Mouse (Mus musculus) embryonic facial prominence, embryonic 13.5 days (tissue): Measurements from ENCODE around the gene Cptp. TPM values are rescaled to one million over a fixed set of nuclear protein-coding genes. Genes with fewer than 3 reads are reported as not detected.

ENCODE experiments used
- ATAC-seq: fragments of 200-750 bp; cut with Nextera tagmentation; 2 replicates; pipeline ENCODE4 v1.8.0; 2017; ENCODE audit warnings: low read depth; ENCODE audit not compliant: insufficient number of reproducible peaks, insufficient read depth, low FRiP score, low TSS enrichment
- H3K27ac ChIP-seq: fragments of 300-500 bp; sonication (generic); 2 replicates; pipeline ENCODE4 v1.5.1; 2015; ENCODE audit warnings: moderate library complexity, mild to moderate bottlenecking, inconsistent platforms
- H3K27me3 ChIP-seq: fragments of 300-500 bp; sonication (generic); 2 replicates; pipeline ENCODE4 v1.6.1; 2015; ENCODE audit warnings: mild to moderate bottlenecking, inconsistent platforms
- H3K36me3 ChIP-seq: fragments of 300-500 bp; sonication (generic); 2 replicates; pipeline ENCODE4 v1.6.1; 2015; ENCODE audit warnings: mild to moderate bottlenecking, inconsistent platforms
- H3K4me1 ChIP-seq: fragments of 300-500 bp; sonication (generic); 2 replicates; pipeline ENCODE4 v1.6.1; 2015; ENCODE audit warnings: inconsistent platforms
- H3K4me2 ChIP-seq: fragments of 300-500 bp; sonication (generic); 2 replicates; pipeline ENCODE4 v1.6.1; 2015; ENCODE audit warnings: moderate library complexity, mild to moderate bottlenecking, inconsistent platforms
- H3K4me3 ChIP-seq: fragments of 300-500 bp; sonication (generic); 2 replicates; pipeline ENCODE4 v1.5.1; 2015; ENCODE audit warnings: mild to moderate bottlenecking, inconsistent platforms
- H3K9ac ChIP-seq: fragments of 300-500 bp; sonication (generic); 2 replicates; pipeline ENCODE4 v1.6.1; 2015; ENCODE audit warnings: mild to moderate bottlenecking, inconsistent platforms
- H3K9me3 ChIP-seq: fragments of 300-500 bp; sonication (generic); 2 replicates; pipeline ENCODE4 v1.6.1; 2016; ENCODE audit warnings: inconsistent platforms
- WGBS: fragments of 180-500 bp; shearing (Covaris S2); methylation state at CpG from one replicate; pipeline ENCODE4 v1.1.7; 2015; ENCODE audit warnings: mixed read lengths; 5-methylcytosine and 5-hydroxymethylcytosine counted together
- polyA plus RNA-seq: library from polyadenylated mRNA; unstranded; fragments of >200 nt; fragmentation: Nextera tagmentation; extraction: Ambion mirVana; gene quantifications from 2 replicates; pipeline ENCODE4 v1.2.1, GENCODE M21; 2015

The Cptp gene
- polyA plus RNA-seq, 1 experiment from 2014 or later: 16.4 TPM

DNA sequence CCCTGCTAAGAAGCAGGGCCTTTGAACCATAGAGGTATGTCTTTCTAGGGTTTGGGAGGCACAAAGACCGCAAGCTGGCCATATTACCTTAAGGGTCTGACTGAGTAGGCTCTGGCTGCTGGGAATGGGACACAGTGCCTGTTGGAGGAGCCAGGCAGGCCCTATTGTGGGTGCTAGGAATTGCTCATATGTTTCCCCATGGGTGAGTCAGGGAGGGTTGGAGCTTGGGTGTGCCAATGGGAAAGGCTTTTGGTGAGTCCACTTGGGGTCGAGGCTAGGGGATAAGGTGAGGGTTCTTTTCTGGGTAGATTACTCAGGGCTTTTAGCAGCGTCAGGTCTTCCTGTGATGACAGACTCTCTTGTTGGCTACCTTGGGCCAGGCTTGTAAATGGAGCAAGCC, 17.9 kb downstream of the Cptp start:
- H3K9ac ChIP-seq: no peak overlapping the region
- no peaks in the 10 kb centered on the region for H3K27me3 ChIP-seq
- 88% methylated on average over 3 of the region's 3 CpGs for WGBS
- H3K4me1 ChIP-seq: peaks cover 27% of the 10 kb centered on the region
- ATAC-seq: no peak
- H3K4me3 ChIP-seq: no peak overlapping the region
- peaks cover 30% of the 10 kb centered on the region for H3K36me3 ChIP-seq
- H3K27ac ChIP-seq: no peak overlapping the region
- no peaks in the 10 kb centered on the region for H3K9me3 ChIP-seq
- H3K4me2 ChIP-seq: no peak overlapping the region

GRCm38 (mm10) chr4:155849792-155850451, 19.3 kb downstream of the Cptp start:
- peaks cover 15% of the 10 kb centered on the region for H3K36me3 ChIP-seq

DNA sequence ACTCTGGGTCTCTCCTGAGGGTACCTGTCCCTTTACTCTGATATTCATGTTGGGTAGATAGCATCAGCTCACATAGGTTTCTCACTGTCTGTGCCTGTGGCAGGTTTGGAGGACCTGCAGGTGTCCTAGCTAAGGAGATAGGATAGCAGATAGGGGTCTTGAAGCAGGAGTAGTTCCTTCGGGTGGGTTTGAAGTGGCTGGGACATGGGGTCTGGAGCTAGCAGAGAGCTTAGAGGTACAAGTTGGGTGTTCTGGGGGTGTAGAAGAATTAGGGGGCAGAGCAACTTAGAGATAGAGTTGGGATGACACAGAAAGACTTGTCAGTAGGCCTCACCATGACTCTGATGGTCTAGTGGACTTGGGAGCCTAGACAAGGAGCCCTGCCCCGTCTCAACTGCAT, 19.8 kb downstream of the Cptp start:
- Histone ChIP-seq H3K27me3 (no peaks in the 10 kb centered on the region), H3K4me3 (no peak overlapping the region), H3K9me3 (no peaks in the 10 kb centered on the region), H3K4me2 (peak overlapping the region; percentile 89; the same call in 1 of the 2 replicates), H3K9ac (no peak overlapping the region), H3K27ac (no peak overlapping the region), H3K4me1 (peaks cover 27% of the 10 kb centered on the region), H3K36me3 (peaks cover 10% of the 10 kb centered on the region)
- 87% methylated on average over 2 of the region's 2 CpGs for WGBS
- ATAC-seq: no peak

More at GRCm38 (mm10) chr4:155849792-155850451, 19.3 kb downstream of the Cptp start:
- Histone ChIP-seq H3K4me1 (peaks cover 27% of the 10 kb centered on the region), H3K4me3 (no peak overlapping the region), H3K9ac (no peak overlapping the region), H3K27ac (no peak overlapping the region), H3K9me3 (no peaks in the 10 kb centered on the region), H3K27me3 (no peaks in the 10 kb centered on the region), H3K4me2 (no peak overlapping the region)
- 91% methylated on average over 3 of the region's 3 CpGs for WGBS
- ATAC-seq: no peak

DNA sequence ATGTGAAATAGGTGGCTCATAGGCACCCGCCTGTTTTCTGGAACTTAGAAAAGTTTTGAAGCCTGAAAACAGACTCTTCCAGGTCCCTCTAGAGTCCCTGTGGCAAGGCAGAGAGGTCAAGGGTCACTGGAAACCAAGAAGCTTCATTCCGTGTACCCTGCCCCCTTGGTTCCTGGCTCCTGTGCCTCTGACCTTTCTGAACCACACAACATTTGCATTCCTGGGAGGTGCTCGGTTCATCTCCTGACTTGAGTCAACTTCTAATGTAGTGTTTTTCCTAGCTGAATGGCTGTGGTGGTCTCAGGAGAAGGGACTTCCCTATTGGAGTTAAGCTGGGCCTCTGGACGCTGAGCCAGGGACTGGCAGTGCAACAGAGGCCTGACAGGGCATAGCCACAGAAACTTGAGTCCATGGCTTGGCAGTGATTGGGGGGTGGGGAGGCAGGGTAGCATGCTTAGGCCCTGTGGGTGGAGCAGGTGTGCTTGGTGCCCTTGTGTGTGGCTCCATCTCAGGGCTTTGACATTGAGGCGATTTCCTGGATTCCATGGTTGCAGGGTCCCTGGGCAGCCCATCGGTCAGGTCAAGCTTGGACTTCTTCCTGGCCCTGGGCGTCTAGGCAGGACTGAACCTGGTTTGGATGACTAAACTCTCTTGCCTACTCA, 20.7 kb downstream of the Cptp start:
- Histone ChIP-seq H3K27me3 (no peaks in the 10 kb centered on the region), H3K9ac (peak overlapping the region; percentile 88), H3K4me3 (peak overlapping the region; percentile 81), H3K36me3 (peaks cover 4% of the 10 kb centered on the region), H3K9me3 (no peaks in the 10 kb centered on the region), H3K4me1 (peaks cover 27% of the 10 kb centered on the region), H3K27ac (no peak overlapping the region), H3K4me2 (peak overlapping the region; percentile 89)
- WGBS: 54% methylated on average over 7 of the region's 7 CpGs
- no peak for ATAC-seq

- Histone ChIP-seq H3K27ac (no peak overlapping the region), H3K9ac (peak overlapping the region; percentile 88), H3K9me3 (no peaks in the 10 kb centered on the region), H3K4me3 (peak overlapping the region; percentile 81), H3K27me3 (no peaks in the 10 kb centered on the region), H3K4me1 (peaks cover 27% of the 10 kb centered on the region), H3K36me3 (peaks cover 10% of the 10 kb centered on the region), H3K4me2 (peak overlapping the region; percentile 89)
- 2% methylated on average over 56 of the region's 69 CpGs for WGBS
- ATAC-seq: 0 out of 2 replicates have a peak, but pooled peaks have one; percentile 22
These were observed 21.5 kb downstream of the Cptp start for GRCm38 (mm10) chr4:155847591-155848352.

DNA sequence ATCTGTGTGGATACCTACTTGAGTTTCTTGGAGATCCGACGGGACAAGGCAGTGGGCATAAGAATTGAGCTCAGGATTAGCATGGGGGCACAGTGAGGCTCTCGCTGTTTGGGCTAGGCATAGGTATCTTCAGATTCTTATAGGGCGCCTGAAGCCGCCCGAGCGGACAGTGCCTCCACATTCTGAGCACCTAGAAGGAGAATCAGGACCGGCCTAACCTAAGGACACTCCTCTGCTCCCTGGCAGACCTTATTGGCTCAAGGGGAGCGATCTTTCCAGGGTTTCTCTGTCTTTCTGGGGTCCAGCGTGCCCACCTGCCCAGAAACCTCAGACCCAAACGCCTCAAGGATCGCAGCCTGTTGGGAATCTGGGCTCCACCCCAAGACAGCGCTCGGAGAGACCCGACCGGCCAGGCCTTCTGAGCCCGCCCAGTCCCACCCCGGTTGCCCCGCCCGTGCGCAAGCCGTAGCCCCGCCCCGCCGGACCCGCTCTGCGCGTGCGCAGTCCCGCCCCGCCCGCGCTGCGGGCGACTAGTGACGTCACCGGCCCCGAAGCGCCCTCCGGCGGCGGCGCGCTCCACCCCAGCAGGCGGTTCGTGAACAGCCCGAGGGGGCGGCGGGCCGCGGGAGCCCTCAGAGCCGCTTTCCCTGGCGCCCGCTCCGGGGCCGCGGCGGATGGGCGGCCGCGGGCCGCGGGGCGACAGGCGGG, 22.2 kb downstream of the Cptp start, which contains the start of gene Dvl1:
Dvl1 (plus strand) TSS at position 532 of the 708 bp plus-strand sequence.
- Histone ChIP-seq H3K36me3 (peaks cover 15% of the 10 kb centered on the region), H3K4me2 (peak within 1 kb of the TSS; percentile 89), H3K4me1 (peaks cover 27% of the 10 kb centered on the region), H3K9ac (peak within 1 kb of the TSS; percentile 88), H3K4me3 (peak within 1 kb of the TSS; percentile 81), H3K27ac (peak within 1 kb of the TSS; percentile 68; the same call in 1 of the 2 replicates), H3K27me3 (no peaks in the 10 kb centered on the region), H3K9me3 (no peaks in the 10 kb centered on the region)
- peak; percentile 89 for ATAC-seq
- 2% methylated on average over 61 of the region's 65 CpGs for WGBS

GRCm38 (mm10) chr4:155843231-155843630, 26.0 kb downstream of the Cptp start:
- H3K9ac ChIP-seq: no peak overlapping the region
- peaks cover 20% of the 10 kb centered on the region for H3K36me3 ChIP-seq
- whole genome bisulfite sequencing: 89% methylated on average over 5 of the region's 5 CpGs
- H3K4me2 ChIP-seq: no peak overlapping the region
- H3K4me1 ChIP-seq: peaks cover 44% of the 10 kb centered on the region
- no peak overlapping the region for H3K27ac ChIP-seq
- H3K9me3 ChIP-seq: no peaks in the 10 kb centered on the region
- ATAC-seq: no peak
- no peak overlapping the region for H3K4me3 ChIP-seq
- H3K27me3 ChIP-seq: peaks cover 6% of the 10 kb centered on the region; the same call in 1 of the 2 replicates

GRCm38 (mm10) chr4:155841651-155842270, 27.5 kb downstream of the Cptp start:
- no peak for ATAC-seq
- H3K27ac ChIP-seq: no peak overlapping the region

DNA sequence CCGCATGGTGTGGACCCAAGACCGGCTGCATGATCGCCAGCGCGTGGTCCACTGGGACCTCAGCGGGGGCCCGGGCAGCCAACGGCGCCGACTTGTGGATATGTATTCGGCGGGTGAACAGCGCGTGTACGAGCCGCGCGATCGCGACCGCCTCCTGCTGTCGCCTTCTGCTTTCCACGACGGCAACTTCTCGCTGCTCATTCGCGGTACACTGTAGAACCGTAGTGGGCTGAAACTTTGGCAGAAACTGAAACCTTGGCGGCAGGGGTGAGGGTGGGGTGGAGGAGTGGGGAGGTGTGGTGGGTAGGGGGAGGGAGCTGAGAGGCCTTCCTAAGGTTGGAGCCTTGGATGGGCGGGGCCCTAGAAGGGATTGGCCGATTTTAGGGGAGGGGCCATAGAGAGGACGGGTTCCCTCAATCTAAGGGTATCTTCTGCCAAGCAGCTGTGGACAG, 28.2 kb downstream of the Cptp start:
- peaks cover 20% of the 10 kb centered on the region for H3K36me3 ChIP-seq
- no peaks in the 10 kb centered on the region for H3K9me3 ChIP-seq
- peaks cover 38% of the 10 kb centered on the region for H3K4me1 ChIP-seq
- peak overlapping the region; percentile 75 for H3K9ac ChIP-seq
- peak overlapping the region; percentile 94 for H3K4me2 ChIP-seq
- peak overlapping the region; percentile 86 for H3K27ac ChIP-seq
- peak overlapping the region; percentile 56 for H3K4me3 ChIP-seq
- ATAC-seq: peak; percentile 75
- peaks cover 6% of the 10 kb centered on the region; the same call in 1 of the 2 replicates for H3K27me3 ChIP-seq
- WGBS: under 1% methylated on average over 32 of the region's 32 CpGs

More at GRCm38 (mm10) chr4:155841651-155842270, 27.5 kb downstream of the Cptp start:
- peak overlapping the region; percentile 56 for H3K4me3 ChIP-seq
- 38% methylated on average over 38 of the region's 38 CpGs for WGBS
- 0 out of 2 replicates have a peak overlapping the region, but pooled peaks have one; percentile 75 for H3K9ac ChIP-seq
- H3K36me3 ChIP-seq: peaks cover 20% of the 10 kb centered on the region
- peaks cover 6% of the 10 kb centered on the region; the same call in 1 of the 2 replicates for H3K27me3 ChIP-seq
- peaks cover 41% of the 10 kb centered on the region for H3K4me1 ChIP-seq
- H3K9me3 ChIP-seq: no peaks in the 10 kb centered on the region
- H3K4me2 ChIP-seq: peak overlapping the region; percentile 94

DNA sequence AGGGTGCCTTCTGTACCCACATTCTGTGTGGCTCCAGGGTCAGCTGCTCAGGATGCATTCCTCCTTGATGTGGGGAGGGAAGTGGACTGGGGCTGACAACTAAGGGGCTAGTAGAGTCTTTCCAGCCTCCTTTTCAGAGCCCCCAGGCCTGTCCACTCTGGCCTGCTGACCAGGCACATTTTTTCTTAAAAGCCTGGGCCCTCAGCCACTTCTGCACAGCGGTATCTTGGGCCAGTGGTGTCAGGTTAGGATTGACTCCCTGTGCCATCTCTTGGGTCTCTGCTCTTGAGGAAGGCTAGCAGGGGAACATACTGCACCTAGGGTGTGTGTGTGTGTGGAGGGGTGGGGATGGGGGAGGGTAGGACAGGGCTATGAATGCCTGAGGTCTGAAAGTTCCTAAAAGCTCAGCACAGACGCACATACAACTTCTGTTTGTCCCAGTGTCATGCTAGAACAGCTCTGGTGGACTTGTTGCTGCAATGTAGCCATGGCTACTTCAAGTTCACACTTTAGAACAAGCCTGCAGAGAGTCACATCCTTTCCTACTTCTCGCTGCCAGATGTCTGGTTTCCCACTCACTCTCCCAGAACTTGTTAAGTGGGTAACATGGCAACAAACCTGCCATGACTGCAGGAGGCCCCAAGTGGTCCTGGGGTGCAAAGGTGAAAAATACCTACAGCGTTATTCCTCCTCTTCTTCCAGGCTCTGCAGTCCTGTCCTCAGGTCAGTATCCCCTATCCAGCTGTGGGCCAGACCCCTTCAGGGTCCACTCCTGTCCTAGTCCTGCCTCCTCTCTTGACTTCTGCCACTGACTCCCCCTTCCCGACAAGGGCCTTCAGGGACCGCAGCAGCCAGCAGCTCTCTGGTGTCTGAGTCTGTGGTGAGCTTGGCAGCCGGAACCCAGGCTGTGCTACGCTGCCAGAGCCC, 28.9 kb downstream of the Cptp start:
- H3K4me2 ChIP-seq: peak overlapping the region; percentile 94
- ATAC-seq: no peak; the same call in 1 of the 2 replicates
- peaks cover 38% of the 10 kb centered on the region for H3K4me1 ChIP-seq
- peak overlapping the region; percentile 75 for H3K9ac ChIP-seq
- H3K27ac ChIP-seq: peak overlapping the region; percentile 86
- H3K27me3 ChIP-seq: peaks cover 6% of the 10 kb centered on the region; the same call in 1 of the 2 replicates
- H3K9me3 ChIP-seq: no peaks in the 10 kb centered on the region
- WGBS: 3% methylated on average over 8 of the region's 8 CpGs
- H3K36me3 ChIP-seq: peaks cover 20% of the 10 kb centered on the region
- peak overlapping the region; percentile 56 for H3K4me3 ChIP-seq
